Mouse (Mus musculus) central nervous system, embryonic 14 days (tissue): ENCODE results near the gene Snx9. TPM values are rescaled to one million over a fixed set of nuclear protein-coding genes. Genes with fewer than 3 reads are reported as not detected.

Source experiments
- polyA plus RNA-seq: library from polyadenylated mRNA; depleted of rRNA; stranded (reverse); fragments of >200 nt; gene quantifications from 2 replicates; pipeline ENCODE4 v1.2.3, GENCODE M21; 2012; rRNA removed

Gene Snx9
- 11.0 and 16.0 TPM in 2 replicates for polyA plus RNA-seq

DNA sequence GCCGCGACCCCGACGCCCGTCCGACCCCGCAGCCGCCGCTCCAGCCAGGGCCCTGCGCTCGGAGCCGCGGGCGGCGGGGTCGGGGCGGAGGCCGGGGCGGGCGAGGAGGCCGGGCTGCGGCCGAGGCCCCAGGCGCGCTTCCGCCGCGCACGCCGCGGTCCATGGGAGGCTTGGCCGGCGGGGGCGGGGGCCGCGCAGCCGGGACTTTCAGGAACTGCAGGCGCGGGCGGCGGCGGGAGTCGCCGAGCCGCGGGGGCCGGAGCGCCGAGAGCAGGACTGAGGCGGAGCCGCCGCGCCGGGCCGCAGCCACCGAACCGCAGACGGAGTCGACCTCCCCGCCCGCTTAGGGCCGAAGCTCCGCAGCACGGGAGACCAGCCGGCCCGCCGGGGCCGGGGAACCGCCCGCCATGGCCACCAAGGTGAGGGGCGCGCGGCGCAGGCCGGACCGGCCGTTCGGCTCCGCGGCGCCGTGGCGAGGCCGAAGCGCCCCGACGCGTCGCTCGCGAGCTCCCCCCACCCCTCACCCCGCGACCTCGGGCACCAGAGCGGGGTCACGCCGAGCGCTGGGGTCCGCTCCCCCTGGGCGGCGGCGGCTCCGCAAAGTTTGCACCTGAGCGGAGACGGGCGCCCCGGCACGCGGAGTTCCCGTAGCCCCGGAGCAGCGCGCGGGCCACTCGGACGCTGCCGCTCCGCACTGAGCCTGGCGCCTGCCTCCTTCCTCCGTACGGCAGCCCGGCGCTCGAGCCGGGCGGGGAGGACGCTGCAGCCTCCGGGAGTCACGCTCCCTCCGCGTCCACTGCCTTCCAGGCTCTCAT lies at the start of gene Snx9:
Gene Snx9, plus strand, starts transcription at position 202 of the 815 bp plus-strand sequence.

DNA sequence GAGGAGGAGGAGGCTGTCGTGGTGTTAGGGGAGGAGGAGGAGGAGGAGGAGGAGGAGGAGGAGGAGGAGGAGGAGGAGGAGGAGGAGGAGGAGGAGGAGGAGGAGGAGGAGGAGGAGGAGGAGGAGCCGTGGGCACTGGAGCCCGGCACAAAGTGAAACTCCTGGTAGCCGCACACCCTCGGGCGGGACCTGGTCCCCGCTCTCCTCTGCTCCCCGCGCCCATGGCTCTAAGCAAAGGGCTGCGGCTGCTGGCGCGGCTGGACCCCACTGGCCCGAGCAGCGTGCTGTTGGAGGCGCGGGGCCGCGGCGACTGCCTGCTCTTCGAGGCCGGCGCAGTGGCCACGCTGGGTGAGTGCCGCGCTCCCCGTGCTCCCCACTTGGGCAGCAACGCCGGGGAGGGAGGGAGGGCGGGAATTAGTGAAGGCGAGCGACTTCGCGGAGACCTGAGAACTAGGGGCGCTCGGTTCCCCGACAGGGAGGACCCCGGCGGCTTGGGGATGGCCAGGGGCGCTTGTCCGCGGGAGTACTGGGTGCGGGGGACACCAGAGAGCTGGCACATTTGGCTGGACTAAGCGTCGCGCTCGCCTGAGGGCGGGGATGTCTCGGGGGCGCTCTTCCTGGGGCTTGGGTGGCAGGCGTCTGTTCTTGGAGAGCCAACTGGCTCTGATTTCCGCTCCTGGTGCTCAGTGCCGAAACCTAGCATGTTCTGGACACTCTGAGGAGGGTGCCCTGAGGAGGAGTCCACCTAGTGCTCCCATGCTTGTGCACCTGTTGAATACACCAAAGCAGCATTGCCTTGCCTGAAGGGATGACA lies 100.3 kb downstream of the Snx9 start, which contains the start of gene Synj2:
Gene Synj2, plus strand, starts transcription at position 51 of the 814 bp plus-strand sequence.

Other genes starting within 250 kb of the Snx9 start
- 0.97 and 1.9 TPM in 2 replicates for gene Synj2, start 100.0 kb downstream of the Snx9 start, polyA plus RNA-seq
- gene Serac1, start 238.4 kb downstream of the Snx9 start, polyA plus RNA-seq, result 25.1 and 25.2 TPM in 2 replicates
- 106 and 111 TPM in 2 replicates for gene Gtf2h5, start 238.5 kb downstream of the Snx9 start, polyA plus RNA-seq